Mouse (Mus musculus) kidney, adult 2 months (tissue): ENCODE data around the gene Dmkn.

Experiments used
- CTCF ChIP-seq: fragments of 200-500 bp; conservative IDR thresholded peaks from 2 replicates; pipeline ENCODE4 v1.5.1; 2011; ENCODE audit warnings: low read depth, mild to moderate bottlenecking, control low read depth, low read length, moderate library complexity, mixed read lengths; ENCODE audit not compliant: insufficient read depth, insufficient read length
- POLR2A ChIP-seq: fragments of 200-500 bp; IDR thresholded peaks from one replicate; pipeline ENCODE4 v1.6.1; 2011; ENCODE audit warnings: low read depth, low read length, control low read depth

GRCm38 (mm10) chr7:30736211-30736610, 27.3 kb upstream of the Dmkn start:
- TF ChIP-seq CTCF, result no peak
- TF ChIP-seq POLR2A, result no peak
